Mouse (Mus musculus): ENCODE results near the gene Gm45337. TPM values are rescaled to one million over a fixed set of nuclear protein-coding genes. Genes with fewer than 3 reads are reported as not detected.
A peak's percentile ranks its signal among the peaks of the same experiment; 100 is the strongest.
"Not testable (repeated sequence)": the region's sequence is repeated elsewhere in the genome, so short reads cannot be mapped to it uniquely, and the experiment has no call there.

The Gm45337 gene
- polyA plus RNA-seq, 1 experiment from 2014 or later: not detected

DNA sequence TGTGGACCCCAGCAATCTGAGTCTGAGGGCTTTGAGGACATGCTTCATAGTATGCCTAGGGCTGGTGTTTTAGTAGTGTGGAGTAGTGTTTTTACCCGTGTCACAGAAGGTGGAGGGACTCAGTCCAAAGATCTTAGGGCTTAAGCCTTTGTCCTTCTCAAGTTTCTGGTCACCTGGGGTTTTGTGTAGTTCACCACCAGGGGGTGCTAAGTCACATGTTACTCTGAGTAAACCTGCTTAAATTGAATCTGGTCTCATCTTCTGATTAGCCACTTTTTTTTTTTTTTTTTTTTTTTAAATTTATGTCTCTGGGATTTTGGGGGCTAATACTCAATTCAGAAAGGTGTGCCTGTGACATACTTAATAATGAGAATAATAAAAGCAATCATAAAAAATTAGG lies 1.6 kb upstream of the Gm45337 start:
- WGBS: 9% methylated on average over 1 of the region's 1 CpGs
- Histone ChIP-seq H3K4me2 (no peak overlapping the region), H3K36me3 (no peaks in the 10 kb centered on the region), H3K9me3 (no peaks in the 10 kb centered on the region), H3K27ac (replicated peaks) (no peak overlapping the region), H3K27me3 (no peaks in the 10 kb centered on the region), H3K4me3 (no peak overlapping the region), H3K9ac (no peak overlapping the region), H3K4me1 (replicated peaks) (no peaks in the 10 kb centered on the region)
- no peak for ATAC-seq (ENCODE audit: low read depth)

DNA sequence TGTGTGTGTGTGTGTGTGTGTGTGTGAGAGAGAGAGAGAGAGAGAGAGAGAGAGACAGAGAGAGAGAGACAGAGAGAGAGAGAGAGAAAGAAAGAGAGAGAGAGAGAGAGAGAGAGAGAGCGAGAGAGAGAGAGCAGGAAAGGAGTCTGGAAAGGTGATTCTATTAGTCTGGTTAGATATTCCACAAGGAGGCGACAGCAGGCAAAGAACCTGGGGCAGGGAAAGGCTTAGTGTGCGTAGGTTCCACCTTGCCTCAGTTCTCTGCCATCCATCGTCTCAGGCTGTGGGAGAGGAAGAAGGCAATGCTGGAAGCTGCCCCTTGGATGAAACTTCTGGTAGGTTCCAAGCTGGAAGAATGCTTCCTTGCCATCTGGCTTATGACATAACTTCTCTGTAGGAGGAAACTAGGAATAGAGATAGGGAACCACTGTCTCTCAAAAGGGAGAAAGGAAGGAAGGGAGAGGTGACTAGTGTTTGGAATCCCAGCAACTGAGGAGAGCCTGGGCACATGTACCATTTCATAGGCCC lies 1.1 kb upstream of the Gm45337 start:
- WGBS: 59% methylated on average over 4 of the region's 4 CpGs
- no peak for ATAC-seq (ENCODE audit: low read depth)

DNA sequence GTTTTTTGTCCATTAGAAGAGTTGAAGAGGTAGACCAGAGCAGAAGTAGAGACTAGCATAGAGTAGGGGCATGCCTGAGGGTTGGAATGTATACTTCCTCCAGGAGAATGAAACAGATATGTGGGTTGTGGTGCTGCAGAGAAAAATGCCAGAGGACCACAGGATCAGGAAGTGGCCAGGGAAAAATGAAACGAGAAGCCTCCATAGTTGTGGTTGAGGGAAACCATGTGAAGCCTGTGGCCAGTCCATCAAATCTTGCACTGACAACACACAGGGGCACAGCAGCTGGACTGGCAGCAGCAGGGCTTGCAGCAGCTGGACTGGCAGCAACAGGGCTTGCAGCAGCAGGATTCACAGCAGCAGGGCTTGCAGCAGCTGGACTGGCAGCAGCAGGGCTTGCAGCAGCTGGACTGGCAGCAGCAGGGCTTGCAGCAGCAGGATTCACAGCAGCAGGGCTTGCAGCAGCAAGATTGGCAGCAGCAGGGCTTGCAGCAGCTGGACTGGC lies 849 bp downstream of the Gm45337 start:
- not testable (repeated sequence) for H3K36me3 ChIP-seq; H3K9me3 ChIP-seq; H3K9ac ChIP-seq; H3K4me1 ChIP-seq (replicated peaks); H3K4me3 ChIP-seq; H3K4me2 ChIP-seq; H3K27me3 ChIP-seq; H3K27ac ChIP-seq (replicated peaks); ATAC-seq (ENCODE audit: low read depth)
- 50% methylated on average over 1 of the region's 1 CpGs for WGBS

More for the DNA sequence above, 1.1 kb upstream of the Gm45337 start:
- no peaks in the 10 kb centered on the region for H3K27me3 ChIP-seq
- H3K4me3 ChIP-seq: no peak overlapping the region
- no peaks in the 10 kb centered on the region for H3K9me3 ChIP-seq
- no peaks in the 10 kb centered on the region for H3K36me3 ChIP-seq
- H3K9ac ChIP-seq: no peak overlapping the region
- no peak overlapping the region for H3K27ac ChIP-seq (replicated peaks)
- H3K4me1 ChIP-seq (replicated peaks): no peaks in the 10 kb centered on the region
- no peak overlapping the region for H3K4me2 ChIP-seq

DNA sequence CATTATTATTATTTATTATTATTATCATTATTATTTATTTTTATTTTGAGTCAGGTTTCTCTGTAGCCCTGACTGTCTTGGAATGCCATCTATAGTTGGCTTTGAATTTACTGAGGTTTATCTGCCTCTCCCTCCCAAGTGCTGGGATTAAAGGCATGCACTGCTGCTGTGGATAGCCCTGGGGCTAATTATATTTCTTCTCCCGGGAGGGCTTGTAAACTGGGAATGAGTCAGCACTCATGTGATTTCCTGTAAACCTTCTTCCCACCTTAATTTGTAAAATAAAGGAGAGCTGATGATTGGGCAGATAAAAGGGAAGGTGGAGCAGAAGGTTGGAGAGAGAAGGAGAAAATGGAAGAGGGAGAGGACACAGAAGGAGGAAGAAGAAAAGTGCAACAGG lies 3.7 kb downstream of the Gm45337 start:
- ATAC-seq (ENCODE audit: low read depth): no peak
- WGBS: 8% methylated on average over 1 of the region's 1 CpGs

DNA sequence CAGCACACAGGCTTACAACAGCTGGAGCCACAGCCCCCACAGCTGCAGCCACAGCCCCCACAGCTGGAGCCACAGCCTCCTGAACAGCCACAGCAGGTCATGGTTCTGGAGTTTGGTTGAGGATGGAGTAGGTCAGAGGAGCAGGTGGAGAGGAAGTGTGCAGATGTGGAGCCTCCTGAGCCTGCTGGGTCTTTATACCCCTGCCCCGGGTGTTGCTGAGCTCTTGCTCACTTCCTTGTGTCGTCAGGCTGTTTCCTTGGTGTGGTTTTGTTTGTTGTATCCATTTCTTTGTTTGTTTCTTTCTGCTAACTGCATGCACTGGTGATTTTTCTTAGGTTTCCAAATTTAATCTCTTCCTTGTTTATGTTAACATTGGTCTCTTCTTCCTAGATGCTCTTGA lies 8.5 kb downstream of the Gm45337 start, which contains the start of gene Gm39115:
Gene Gm39115, minus strand, starts transcription at position 101 of the 400 bp plus-strand sequence.
- not testable (repeated sequence) for ATAC-seq (ENCODE audit: low read depth); H3K4me1 ChIP-seq (replicated peaks); H3K27ac ChIP-seq (replicated peaks); H3K9me3 ChIP-seq; H3K36me3 ChIP-seq; H3K9ac ChIP-seq; H3K4me3 ChIP-seq; H3K4me2 ChIP-seq; H3K27me3 ChIP-seq
- 53% methylated on average over 2 of the region's 2 CpGs for WGBS

More for the DNA sequence above, 3.7 kb downstream of the Gm45337 start:
- H3K4me1 ChIP-seq (replicated peaks): no peaks in the 10 kb centered on the region
- no peak overlapping the region for H3K4me2 ChIP-seq
- H3K9ac ChIP-seq: no peak overlapping the region
- no peaks in the 10 kb centered on the region for H3K27me3 ChIP-seq
- H3K4me3 ChIP-seq: no peak overlapping the region
- no peaks in the 10 kb centered on the region for H3K36me3 ChIP-seq
- no peak overlapping the region for H3K27ac ChIP-seq (replicated peaks)
- H3K9me3 ChIP-seq: no peaks in the 10 kb centered on the region

DNA sequence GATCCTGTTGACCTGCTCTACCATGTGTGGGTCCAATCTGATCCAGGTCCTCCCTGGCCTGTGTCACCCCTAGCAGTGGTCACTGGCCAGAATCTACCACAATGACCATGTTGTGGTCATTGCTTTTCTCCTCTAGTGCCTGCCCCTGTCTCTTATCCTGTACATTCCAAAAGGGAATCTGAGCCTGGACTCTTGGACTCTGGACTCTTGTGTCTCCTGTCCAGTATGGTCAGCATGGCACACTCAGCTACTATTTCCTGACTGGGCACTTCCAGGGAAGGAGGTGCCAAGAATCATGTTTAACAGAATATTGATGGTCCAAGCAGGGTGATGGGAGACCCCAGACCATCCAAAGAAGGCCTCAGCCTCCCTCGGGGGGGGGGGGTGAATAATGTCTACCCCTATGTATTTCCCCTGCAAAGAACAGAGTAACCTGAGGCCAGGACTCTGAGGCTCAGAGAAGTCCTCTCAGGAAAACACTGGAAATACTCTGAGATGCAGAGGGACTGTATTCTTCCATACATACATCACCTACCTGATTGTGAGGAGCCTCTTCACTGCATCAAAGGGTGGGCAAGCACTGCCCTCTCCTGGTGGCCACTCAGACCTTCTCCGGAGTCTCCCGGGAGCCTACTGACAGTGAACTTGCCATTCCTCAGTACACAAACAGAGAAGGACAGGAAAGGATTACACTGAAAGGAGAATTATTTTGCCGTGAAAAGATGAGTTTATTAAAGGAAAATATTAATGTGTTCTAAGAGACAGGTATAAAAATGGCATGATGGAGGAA lies 10.0 kb downstream of the Gm45337 start:
- H3K36me3 ChIP-seq: no peaks in the 10 kb centered on the region
- H3K9ac ChIP-seq: no peak overlapping the region
- WGBS: 62% methylated on average over 4 of the region's 4 CpGs
- no peaks in the 10 kb centered on the region for H3K9me3 ChIP-seq
- H3K4me1 ChIP-seq (replicated peaks): no peaks in the 10 kb centered on the region
- no peak overlapping the region for H3K4me3 ChIP-seq
- no peak for ATAC-seq (ENCODE audit: low read depth)
- no peak overlapping the region for H3K4me2 ChIP-seq
- H3K27ac ChIP-seq (replicated peaks): no peak overlapping the region
- H3K27me3 ChIP-seq: no peaks in the 10 kb centered on the region

DNA sequence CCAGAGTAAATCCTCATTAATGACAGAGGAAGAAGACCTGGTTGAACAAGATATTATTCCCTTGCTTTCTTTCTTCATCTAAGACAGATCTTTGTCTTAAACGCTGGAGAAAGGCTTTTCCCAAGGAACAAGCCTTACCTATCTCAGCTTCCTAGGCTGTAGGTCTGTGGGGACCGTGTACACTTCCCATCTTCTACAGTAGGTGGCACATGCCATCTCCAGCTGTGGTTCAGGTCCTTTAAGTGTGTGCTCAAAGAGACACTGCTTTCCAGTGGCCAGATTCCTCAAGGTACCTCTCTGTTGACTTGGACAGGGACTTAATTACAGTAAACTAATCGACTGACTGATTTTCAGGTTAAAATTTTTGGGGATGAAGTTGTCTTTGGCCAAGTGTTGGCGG lies 15.6 kb downstream of the Gm45337 start:
- H3K9ac ChIP-seq: no peak overlapping the region
- no peak for ATAC-seq (ENCODE audit: low read depth)
- no peak overlapping the region for H3K27ac ChIP-seq (replicated peaks)
- H3K4me1 ChIP-seq (replicated peaks): no peaks in the 10 kb centered on the region
- H3K27me3 ChIP-seq: no peaks in the 10 kb centered on the region
- no peaks in the 10 kb centered on the region for H3K9me3 ChIP-seq
- no peaks in the 10 kb centered on the region for H3K36me3 ChIP-seq
- H3K4me2 ChIP-seq: no peak overlapping the region
- H3K4me3 ChIP-seq: no peak overlapping the region
- 65% methylated on average over 4 of the region's 4 CpGs for WGBS

DNA sequence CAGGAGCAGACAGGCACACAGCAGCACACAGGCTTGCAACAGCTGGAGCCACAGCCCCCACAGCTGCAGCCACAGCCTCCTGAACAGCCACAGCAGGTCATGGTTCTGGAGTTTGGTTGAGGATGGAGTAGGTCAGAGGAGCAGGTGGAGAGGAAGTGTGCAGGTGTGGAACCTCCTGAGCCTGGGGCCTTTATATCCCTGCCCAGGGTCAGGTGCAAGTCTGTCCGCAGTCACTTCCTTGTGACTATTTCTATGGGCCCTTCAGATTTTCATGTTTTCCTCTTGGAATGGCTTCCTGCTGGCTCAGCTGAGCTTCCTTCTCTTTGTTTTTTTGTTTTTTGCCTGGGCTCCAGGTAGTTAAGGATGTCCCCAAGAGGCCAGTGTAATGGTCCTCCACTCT lies 23.8 kb downstream of the Gm45337 start, which contains the start of gene Gm45618:
Gene Gm45618, minus strand, starts transcription at position 101 of the 400 bp plus-strand sequence.
- H3K27me3 ChIP-seq; ATAC-seq (ENCODE audit: low read depth): not testable (repeated sequence)

DNA sequence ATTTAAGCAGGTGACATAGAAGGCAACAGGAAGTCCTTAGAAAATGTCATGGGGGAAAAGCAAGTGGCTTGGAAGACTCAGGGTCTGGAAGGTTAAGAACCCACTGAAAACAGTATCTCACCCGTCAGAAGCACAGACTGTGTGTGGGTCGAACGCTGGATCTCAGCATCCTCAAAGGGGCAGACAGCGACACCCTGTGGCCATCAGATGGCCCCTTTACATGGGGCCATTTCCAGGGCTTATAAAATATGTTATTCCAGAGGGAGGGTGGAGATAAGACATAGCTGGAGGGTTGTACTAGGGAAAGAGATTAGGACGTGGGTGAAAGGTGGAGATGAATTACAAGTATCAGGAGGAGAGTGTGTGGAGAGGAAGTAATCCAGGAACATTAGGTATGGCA lies 24.8 kb downstream of the Gm45337 start:
- no peak for ATAC-seq (ENCODE audit: low read depth)
- Histone ChIP-seq H3K36me3 (no peaks in the 10 kb centered on the region), H3K27ac (replicated peaks) (no peak overlapping the region), H3K4me3 (no peak overlapping the region), H3K9me3 (no peaks in the 10 kb centered on the region), H3K9ac (no peak overlapping the region), H3K4me2 (no peak overlapping the region), H3K27me3 (no peaks in the 10 kb centered on the region), H3K4me1 (replicated peaks) (no peaks in the 10 kb centered on the region)
- 21% methylated on average over 5 of the region's 5 CpGs for WGBS

More for the DNA sequence above, 23.8 kb downstream of the Gm45337 start, which contains the start of gene Gm45618:
- H3K4me2 ChIP-seq; H3K9ac ChIP-seq; H3K4me3 ChIP-seq; H3K4me1 ChIP-seq (replicated peaks); H3K27ac ChIP-seq (replicated peaks); H3K36me3 ChIP-seq; H3K9me3 ChIP-seq: not testable (repeated sequence)
- 85% methylated on average over 1 of the region's 1 CpGs for WGBS

DNA sequence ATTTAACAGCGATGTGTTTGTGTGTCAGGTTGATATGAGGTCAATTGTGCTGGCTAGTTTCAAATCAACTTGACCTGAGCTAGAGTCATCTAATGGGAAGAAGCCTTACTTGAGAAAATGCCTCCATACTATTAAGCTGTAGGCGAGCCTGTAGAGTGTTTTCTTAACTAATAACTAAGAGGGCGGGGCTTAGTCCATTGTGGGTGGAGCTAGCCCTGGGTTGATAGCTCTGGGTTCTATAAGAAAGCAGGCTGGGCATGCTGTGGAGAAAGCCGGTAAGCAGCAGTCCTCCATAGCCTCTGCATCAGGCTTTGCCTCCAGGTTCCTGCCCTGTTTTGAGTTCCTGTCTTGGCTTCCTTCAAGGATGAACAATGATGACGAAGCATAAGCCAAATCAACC lies 39.7 kb downstream of the Gm45337 start:
- WGBS: 61% methylated on average over 5 of the region's 5 CpGs
- Histone ChIP-seq H3K9ac (no peak overlapping the region), H3K9me3 (no peaks in the 10 kb centered on the region), H3K27ac (replicated peaks) (no peak overlapping the region), H3K4me2 (no peak overlapping the region), H3K36me3 (no peaks in the 10 kb centered on the region), H3K4me3 (no peak overlapping the region), H3K27me3 (no peaks in the 10 kb centered on the region), H3K4me1 (replicated peaks) (no peaks in the 10 kb centered on the region)
- no peak for ATAC-seq (ENCODE audit: low read depth)

DNA sequence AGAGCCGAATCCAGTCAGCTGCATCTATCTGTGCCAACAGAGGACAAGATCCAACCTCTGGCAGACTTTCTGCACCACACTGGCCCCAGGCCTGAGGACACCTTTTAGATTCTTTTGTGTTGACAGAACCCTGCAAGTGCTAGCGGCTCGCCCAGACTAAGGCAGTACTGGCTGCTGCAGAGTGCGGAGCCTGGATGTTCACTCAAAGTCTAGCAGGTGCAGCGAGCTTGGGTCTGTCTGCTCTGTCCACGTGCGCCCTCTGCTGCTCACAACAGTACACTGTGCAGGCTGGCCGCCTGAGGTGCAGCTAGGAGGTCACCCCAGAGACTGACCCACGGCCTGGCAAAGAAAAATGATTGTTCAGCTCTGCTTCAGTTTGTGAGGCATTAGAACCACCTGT lies 46.6 kb downstream of the Gm45337 start:
- H3K4me2 ChIP-seq: peak overlapping the region; percentile 28
- H3K27ac ChIP-seq (replicated peaks): no peak overlapping the region
- 0 out of 2 replicates have a peak overlapping the region, but pooled peaks have one; percentile 31 for H3K9ac ChIP-seq
- H3K27me3 ChIP-seq: peaks cover 14% of the 10 kb centered on the region
- peaks cover 32% of the 10 kb centered on the region for H3K4me1 ChIP-seq (replicated peaks)
- no peaks in the 10 kb centered on the region for H3K36me3 ChIP-seq
- H3K4me3 ChIP-seq: no peak overlapping the region
- no peak for ATAC-seq (ENCODE audit: low read depth)
- no peaks in the 10 kb centered on the region for H3K9me3 ChIP-seq
- 10% methylated on average over 9 of the region's 9 CpGs for WGBS

DNA sequence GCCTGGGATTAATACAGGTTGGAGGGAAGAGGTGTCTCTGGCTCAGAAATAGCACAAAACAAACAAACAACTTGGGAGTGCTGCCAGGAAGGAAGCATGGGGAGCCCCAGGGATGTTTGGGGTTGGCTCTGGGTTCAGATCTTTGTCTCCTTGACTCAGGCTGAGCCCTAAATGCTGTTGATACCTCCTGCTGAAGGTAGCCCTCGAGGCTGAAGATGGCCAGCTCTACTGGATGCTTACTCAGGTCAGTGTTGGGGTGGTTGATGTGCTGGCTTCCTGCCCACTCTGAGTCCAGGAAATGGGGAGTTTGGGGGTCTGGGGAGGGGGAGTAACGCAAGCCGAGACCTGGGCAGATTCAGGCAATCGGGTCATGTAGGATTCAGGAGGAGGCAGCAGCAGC lies 47.7 kb downstream of the Gm45337 start:
- Histone ChIP-seq H3K9ac (0 out of 2 replicates have a peak overlapping the region, but pooled peaks have one; percentile 22), H3K4me2 (peak overlapping the region; percentile 85), H3K36me3 (no peaks in the 10 kb centered on the region), H3K4me3 (0 out of 2 replicates have a peak overlapping the region, but pooled peaks have one; percentile 89), H3K27ac (replicated peaks) (no peak overlapping the region), H3K4me1 (replicated peaks) (peaks cover 43% of the 10 kb centered on the region), H3K27me3 (peaks cover 14% of the 10 kb centered on the region), H3K9me3 (no peaks in the 10 kb centered on the region)
- no peak for ATAC-seq (ENCODE audit: low read depth)
- 76% methylated on average over 4 of the region's 4 CpGs for WGBS

All from neural tube, embryonic 13.5 days (tissue).